Mouse (Mus musculus): ENCODE measurements at regions not wholly inside any gene's neighbourhood (a gene's known extent, or its start where the extent isn't known, plus 50 kb on each side); places are given as distances from the start of the nearest gene placed in this dataset.

GRCm38 (mm10) chrX:5765702-5766101, 96.8 kb downstream of the Btbd35f7 start:
- H3K4me1 ChIP-seq (replicated peaks; ENCODE audit: control insufficient read depth, insufficient read depth), result no peaks in the 10 kb centered on the region
- H3K27me3 ChIP-seq (ENCODE audit: control insufficient read depth, insufficient read depth, low read length), result no peaks in the 10 kb centered on the region
- WGBS, result 63% methylated on average over 2 of the region's 2 CpGs
- H3K27ac ChIP-seq (replicated peaks), result no peak overlapping the region
- H3K36me3 ChIP-seq (ENCODE audit: control insufficient read depth, insufficient read depth, low read length), result no peaks in the 10 kb centered on the region
- no peak overlapping the region for H3K4me3 ChIP-seq (ENCODE audit: low read depth, low read length)
- ATAC-seq (ENCODE audit: low FRiP score, low TSS enrichment), result no peak
- no peak for DNase-seq (ENCODE audit: low spot score)
- TF ChIP-seq CTCF (IDR thresholded peaks at IDR 0.05; ENCODE audit: low read depth), result no peak
- no peak for TF ChIP-seq EP300 (optimal IDR thresholded peaks at IDR 0.05)
- H3K9ac ChIP-seq (ENCODE audit: low read length), result no peak overlapping the region
- H3K4me2 ChIP-seq (replicated peaks; ENCODE audit: low read depth), result no peak overlapping the region
- H3K9me3 ChIP-seq (ENCODE audit: control insufficient read depth, low read length), result no peaks in the 10 kb centered on the region

- DNase-seq (ENCODE audit: low spot score), result no peak
- ATAC-seq (ENCODE audit: low FRiP score, low TSS enrichment), result no peak
- WGBS, result 50% methylated on average over 2 of the region's 2 CpGs
- Histone ChIP-seq H3K4me3 (ENCODE audit: low read depth, low read length) (no peak overlapping the region), H3K4me2 (replicated peaks; ENCODE audit: low read depth) (no peak overlapping the region), H3K9me3 (ENCODE audit: control insufficient read depth, low read length) (no peaks in the 10 kb centered on the region), H3K27ac (replicated peaks) (no peak overlapping the region), H3K4me1 (replicated peaks; ENCODE audit: control insufficient read depth, insufficient read depth) (no peaks in the 10 kb centered on the region), H3K9ac (ENCODE audit: low read length) (no peak overlapping the region), H3K36me3 (ENCODE audit: control insufficient read depth, insufficient read depth, low read length) (no peaks in the 10 kb centered on the region), H3K27me3 (ENCODE audit: control insufficient read depth, insufficient read depth, low read length) (no peaks in the 10 kb centered on the region)
- TF ChIP-seq CTCF (IDR thresholded peaks at IDR 0.05; ENCODE audit: low read depth), result no peak
- TF ChIP-seq EP300 (optimal IDR thresholded peaks at IDR 0.05), result no peak
These were observed 129.6 kb downstream of the Btbd35f7 start for GRCm38 (mm10) chrX:5798433-5798832.

- H3K27ac ChIP-seq (replicated peaks), result no peak overlapping the region
- 65% methylated on average over 1 of the region's 1 CpGs for WGBS
These were observed 130.0 kb downstream of the Btbd35f7 start for GRCm38 (mm10) chrX:5798902-5799301.

GRCm38 (mm10) chrX:5803181-5803580, 134.3 kb downstream of the Btbd35f7 start:
- no peak overlapping the region for H3K4me2 ChIP-seq (replicated peaks; ENCODE audit: low read depth)
- H3K27ac ChIP-seq (replicated peaks), result no peak overlapping the region
- DNase-seq (ENCODE audit: low spot score), result no peak
- H3K4me1 ChIP-seq (replicated peaks; ENCODE audit: control insufficient read depth, insufficient read depth), result no peaks in the 10 kb centered on the region
- no peak overlapping the region for H3K9ac ChIP-seq (ENCODE audit: low read length)
- H3K4me3 ChIP-seq (ENCODE audit: low read depth, low read length), result no peak overlapping the region
- WGBS, result 63% methylated on average over 1 of the region's 1 CpGs
- H3K9me3 ChIP-seq (ENCODE audit: control insufficient read depth, low read length), result no peaks in the 10 kb centered on the region
- H3K27me3 ChIP-seq (ENCODE audit: control insufficient read depth, insufficient read depth, low read length), result no peaks in the 10 kb centered on the region
- ATAC-seq (ENCODE audit: low FRiP score, low TSS enrichment), result no peak
- H3K36me3 ChIP-seq (ENCODE audit: control insufficient read depth, insufficient read depth, low read length), result no peaks in the 10 kb centered on the region
- peak; percentile 33 for TF ChIP-seq CTCF (IDR thresholded peaks at IDR 0.05; ENCODE audit: low read depth)
- no peak for TF ChIP-seq EP300 (optimal IDR thresholded peaks at IDR 0.05)

More at GRCm38 (mm10) chrX:5798902-5799301, 130.0 kb downstream of the Btbd35f7 start:
- no peaks in the 10 kb centered on the region for H3K27me3 ChIP-seq (ENCODE audit: control insufficient read depth, insufficient read depth, low read length)
- H3K36me3 ChIP-seq (ENCODE audit: control insufficient read depth, insufficient read depth, low read length), result no peaks in the 10 kb centered on the region
- TF ChIP-seq CTCF (IDR thresholded peaks at IDR 0.05; ENCODE audit: low read depth) (no peak), EP300 (optimal IDR thresholded peaks at IDR 0.05) (no peak)
- no peaks in the 10 kb centered on the region for H3K9me3 ChIP-seq (ENCODE audit: control insufficient read depth, low read length)
- ATAC-seq (ENCODE audit: low FRiP score, low TSS enrichment) (no peak), DNase-seq (ENCODE audit: low spot score) (no peak)
- H3K4me1 ChIP-seq (replicated peaks; ENCODE audit: control insufficient read depth, insufficient read depth), result no peaks in the 10 kb centered on the region
- no peak overlapping the region for H3K4me3 ChIP-seq (ENCODE audit: low read depth, low read length)
- H3K9ac ChIP-seq (ENCODE audit: low read length), result no peak overlapping the region
- no peak overlapping the region for H3K4me2 ChIP-seq (replicated peaks; ENCODE audit: low read depth)
